Mouse (Mus musculus) limb, embryonic 14.5 days (tissue): ENCODE data around the gene Trmt61a. TPM values are rescaled to one million over a fixed set of nuclear protein-coding genes. Genes with fewer than 3 reads are reported as not detected.
A peak's percentile ranks its signal among the peaks of the same experiment; 100 is the strongest.

Experiments used
- ATAC-seq: fragments of 200-750 bp; cut with Nextera tagmentation; 2 replicates; pipeline ENCODE4 v1.8.0; 2017; ENCODE audit warnings: low read depth, moderate number of reproducible peaks, moderate TSS enrichment; ENCODE audit not compliant: low FRiP score
- DNase-seq: peaks from one replicate; pipeline ENCODE4 v3.0.0-alpha.2; 2015; ENCODE audit warnings: low spot score
- H3K27ac ChIP-seq: fragments of 300-500 bp; sonication (generic); replicated peaks from 2 replicates; pipeline ENCODE4 v1.5.1; 2014; ENCODE audit warnings: low read depth, mild to moderate bottlenecking, low read length, moderate library complexity, mixed read lengths
- H3K27me3 ChIP-seq: fragments of 300-500 bp; sonication (generic); 2 replicates; pipeline ENCODE4 v1.6.1; 2014; ENCODE audit warnings: low read length, mixed read lengths; ENCODE audit not compliant: control insufficient read depth, insufficient read depth
- H3K36me3 ChIP-seq: fragments of 300-500 bp; sonication (generic); 2 replicates; pipeline ENCODE4 v1.6.1; 2014; ENCODE audit warnings: mild to moderate bottlenecking, low read length, moderate library complexity, mixed read lengths; ENCODE audit not compliant: control insufficient read depth, insufficient read depth
- H3K4me1 ChIP-seq: fragments of 300-500 bp; sonication (generic); 2 replicates; pipeline ENCODE4 v1.6.1; 2014; ENCODE audit warnings: antibody characterized with exemption, low read length, mixed read lengths; ENCODE audit not compliant: control insufficient read depth, insufficient read depth
- H3K4me2 ChIP-seq: fragments of 300-500 bp; sonication (generic); replicated peaks from 2 replicates; pipeline ENCODE4 v1.6.1; 2014; ENCODE audit warnings: low read depth, mild to moderate bottlenecking, low read length, moderate library complexity; ENCODE audit not compliant: severe bottlenecking
- H3K4me3 ChIP-seq: fragments of 300-500 bp; sonication (generic); replicated peaks from 2 replicates; pipeline ENCODE4 v1.5.1; 2014; ENCODE audit warnings: low read length
- H3K9ac ChIP-seq: fragments of 300-500 bp; sonication (generic); 2 replicates; pipeline ENCODE4 v1.6.1; 2014; ENCODE audit warnings: mild to moderate bottlenecking, low read depth, low read length, moderate library complexity; ENCODE audit not compliant: severe bottlenecking
- H3K9me3 ChIP-seq: fragments of 300-500 bp; sonication (generic); 2 replicates; pipeline ENCODE4 v1.6.1; 2016; ENCODE audit warnings: low read length; ENCODE audit not compliant: control insufficient read depth
- POLR2A ChIP-seq: fragments of 200-500 bp; IDR thresholded peaks from 2 replicates; pipeline ENCODE4 v1.8.0; 2012; ENCODE audit warnings: inconsistent platforms, mild to moderate bottlenecking, moderate library complexity, borderline replicate concordance; ENCODE audit not compliant: insufficient read depth, insufficient read length; ENCODE audit errors: extremely low read depth
- WGBS: fragments of 180-500 bp; shearing (Covaris S2); extraction: QIAGEN DNeasy Blood & Tissue Kit; methylation state at CpG from one replicate; pipeline ENCODE4 v1.1.7; 2014; 5-methylcytosine and 5-hydroxymethylcytosine counted together
- polyA plus RNA-seq, 2 experiments: library from polyadenylated mRNA; depleted of rRNA in 1 of 2; stranded (reverse) in 1 of 2; unstranded in 1 of 2; fragments of >200 nt; fragmentation: Nextera tagmentation in 1 of 2; extraction: Ambion mirVana in 1 of 2; gene quantifications; 2 replicates each; pipeline versions ENCODE4 v1.2.1 to v1.2.3; 2012 to 2014

Gene Trmt61a
- polyA plus RNA-seq, 2 experiments, result 7.3 to 30.8 TPM

DNA sequence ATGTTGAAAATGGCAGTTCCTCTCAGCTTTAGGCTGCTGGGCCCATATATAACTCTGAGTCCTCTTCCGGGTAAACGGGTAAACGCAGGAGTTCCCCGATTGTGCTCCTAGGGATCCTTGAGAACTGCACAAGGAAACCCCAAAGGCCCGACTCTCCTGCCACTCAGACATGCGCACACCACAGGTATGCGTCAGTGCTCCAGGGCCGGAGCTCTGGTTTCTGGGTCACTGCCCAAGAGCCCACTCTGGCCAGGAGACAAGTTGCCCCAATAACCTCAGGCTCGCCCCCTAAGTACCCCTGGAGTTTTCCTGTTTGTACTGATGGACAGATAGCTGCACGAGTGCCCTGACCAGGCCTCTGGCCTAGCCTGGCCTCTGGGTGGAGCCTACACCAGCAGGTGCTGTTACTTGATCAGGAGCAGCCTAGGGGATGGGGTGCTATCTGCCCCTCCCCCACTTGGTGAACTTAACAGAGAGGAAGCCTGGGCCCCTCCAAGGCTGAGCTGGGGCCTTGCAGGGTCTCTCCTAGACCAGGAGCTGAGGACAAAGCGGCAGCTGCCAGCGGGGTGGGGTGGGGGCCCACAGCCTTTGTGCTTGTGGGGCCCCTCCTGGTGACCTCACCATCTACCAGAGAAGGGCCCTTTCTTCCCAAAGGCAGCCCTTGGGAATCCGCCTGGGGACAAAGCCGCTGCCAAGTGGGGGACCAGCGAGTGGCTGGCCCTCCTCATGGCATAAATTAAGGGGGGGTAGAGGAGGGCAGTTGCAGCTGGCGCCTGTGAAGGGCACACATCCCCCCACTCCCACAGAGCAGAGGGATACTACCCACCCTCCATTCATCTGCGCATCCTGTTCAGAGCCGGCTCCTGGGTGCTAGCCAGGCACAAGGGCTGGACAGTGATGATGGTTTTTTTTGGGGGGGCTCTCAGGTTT is 15.7 kb downstream of the Trmt61a start:
- H3K9me3 ChIP-seq, result no peaks in the 10 kb centered on the region
- no peaks in the 10 kb centered on the region for H3K36me3 ChIP-seq
- no peak overlapping the region; the same call in 1 of the 2 replicates for H3K27ac ChIP-seq
- H3K4me3 ChIP-seq, result no peak overlapping the region
- H3K4me1 ChIP-seq, result peaks cover 23% of the 10 kb centered on the region
- DNase-seq, result no peak
- peak; percentile 62 for ATAC-seq
- no peaks in the 10 kb centered on the region for H3K27me3 ChIP-seq
- WGBS, result 44% methylated on average over 18 of the region's 18 CpGs
- peak overlapping the region; percentile 5; the same call in 1 of the 2 replicates for H3K4me2 ChIP-seq
- H3K9ac ChIP-seq, result no peak overlapping the region
- TF ChIP-seq POLR2A, result no peak

GRCm38 (mm10) chr12:111694271-111694781 is 16.4 kb downstream of the Trmt61a start:
- Histone ChIP-seq H3K4me2 (peak overlapping the region; percentile 5; the same call in 1 of the 2 replicates), H3K9me3 (no peaks in the 10 kb centered on the region), H3K27ac (no peak overlapping the region), H3K4me1 (peaks cover 23% of the 10 kb centered on the region), H3K27me3 (no peaks in the 10 kb centered on the region), H3K9ac (no peak overlapping the region), H3K36me3 (no peaks in the 10 kb centered on the region), H3K4me3 (no peak overlapping the region)
- 35% methylated on average over 12 of the region's 12 CpGs for WGBS
- ATAC-seq (peak; percentile 11; the same call in 1 of the 2 replicates), DNase-seq (no peak)
- TF ChIP-seq POLR2A, result no peak

DNA sequence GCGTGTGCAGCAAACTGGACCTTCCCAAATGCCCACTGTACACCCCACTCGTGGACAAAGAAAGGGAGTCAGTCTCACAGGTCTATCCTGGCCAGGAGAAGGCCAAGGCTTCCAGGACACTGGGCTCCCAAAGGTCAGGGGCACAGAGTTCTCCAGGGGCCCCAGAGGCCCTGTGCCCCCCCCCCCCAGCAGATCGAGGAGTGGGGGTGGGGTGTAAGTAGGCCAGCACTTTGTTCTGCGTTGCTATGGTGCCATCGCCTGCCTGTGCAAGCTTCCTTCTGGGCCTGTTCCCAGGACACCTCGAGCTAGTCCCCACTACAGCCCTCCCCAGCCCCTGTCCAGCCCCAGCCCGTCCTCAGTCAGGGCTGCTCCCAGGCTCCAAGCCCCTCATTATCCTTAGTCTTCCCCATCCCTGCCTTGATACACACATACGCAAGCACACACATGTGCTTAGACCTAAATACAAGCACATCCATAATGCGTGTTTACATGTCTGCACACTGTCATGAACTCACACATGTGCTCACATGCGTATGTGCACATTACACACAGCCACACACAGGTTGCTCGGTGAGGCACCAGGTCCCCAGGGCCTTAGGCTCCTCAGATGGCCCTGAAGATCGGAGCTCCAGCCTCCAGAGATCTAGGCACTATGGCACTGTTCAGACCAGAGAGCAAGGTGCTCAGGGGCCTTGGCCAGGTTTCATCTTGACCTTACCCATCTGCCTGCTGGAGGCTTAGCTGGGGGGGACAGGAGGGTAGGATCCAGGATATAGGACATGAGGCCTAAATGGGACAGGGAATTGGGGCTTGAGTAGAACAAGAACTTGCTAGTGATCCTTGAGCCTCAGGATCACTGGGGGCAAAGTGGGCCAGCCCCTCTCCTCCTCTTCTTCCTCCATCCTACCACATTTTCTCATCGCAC is 17.2 kb downstream of the Trmt61a start:
- Histone ChIP-seq H3K36me3 (no peaks in the 10 kb centered on the region), H3K4me1 (peaks cover 23% of the 10 kb centered on the region), H3K9me3 (no peaks in the 10 kb centered on the region), H3K27me3 (no peaks in the 10 kb centered on the region), H3K4me2 (no peak overlapping the region), H3K4me3 (no peak overlapping the region), H3K9ac (0 out of 2 replicates have a peak overlapping the region, but pooled peaks have one; percentile 25), H3K27ac (no peak overlapping the region)
- DNase-seq, result no peak
- ATAC-seq, result no peak
- 57% methylated on average over 13 of the region's 13 CpGs for WGBS
- no peak for TF ChIP-seq POLR2A

GRCm38 (mm10) chr12:111696239-111696638 is 18.3 kb downstream of the Trmt61a start:
- TF ChIP-seq POLR2A, result no peak
- Histone ChIP-seq H3K9ac (no peak overlapping the region), H3K27me3 (no peaks in the 10 kb centered on the region), H3K9me3 (no peaks in the 10 kb centered on the region), H3K4me2 (no peak overlapping the region), H3K36me3 (no peaks in the 10 kb centered on the region), H3K4me3 (no peak overlapping the region), H3K4me1 (peaks cover 21% of the 10 kb centered on the region), H3K27ac (no peak overlapping the region)
- WGBS, result 21% methylated on average over 6 of the region's 6 CpGs
- peak; percentile 44; the same call in 1 of the 2 replicates for ATAC-seq
- DNase-seq, result peak; percentile 66

DNA sequence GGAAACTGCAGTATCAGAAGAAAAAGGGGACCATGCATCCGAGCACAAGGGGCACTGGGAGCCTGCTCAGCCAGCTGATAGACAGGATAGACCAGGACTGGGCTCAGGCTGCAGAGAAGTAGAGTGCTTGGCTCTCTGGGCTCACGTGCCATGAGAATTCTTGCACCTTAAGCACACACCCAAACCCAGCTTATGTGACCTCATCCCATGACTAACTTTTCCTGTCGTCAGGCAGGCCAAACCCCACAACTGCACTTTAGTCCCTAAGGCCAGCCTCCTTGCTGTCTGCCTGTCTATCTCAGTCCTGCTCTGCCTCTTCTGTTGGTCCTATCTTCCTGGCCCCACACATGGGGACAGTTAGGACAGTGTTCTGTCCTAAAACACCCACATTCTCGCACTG is 19.8 kb downstream of the Trmt61a start:
- WGBS, result 70% methylated on average over 4 of the region's 4 CpGs
- no peak for ATAC-seq
- TF ChIP-seq POLR2A, result no peak
- Histone ChIP-seq H3K27ac (no peak overlapping the region), H3K4me1 (peaks cover 18% of the 10 kb centered on the region), H3K36me3 (no peaks in the 10 kb centered on the region), H3K4me2 (no peak overlapping the region), H3K4me3 (no peak overlapping the region), H3K9me3 (no peaks in the 10 kb centered on the region), H3K9ac (no peak overlapping the region), H3K27me3 (no peaks in the 10 kb centered on the region)
- no peak for DNase-seq
